Mouse (Mus musculus) B cell, adult 67 days (primary cell): ENCODE results near the gene Prss41. TPM values are rescaled to one million over a fixed set of nuclear protein-coding genes. Genes with fewer than 3 reads are reported as not detected.

Experiments
- total RNA-seq, 2 experiments: library from RNA; stranded (reverse); gene quantifications; 4 replicates each; pipeline ENCODE4 v1.2.4; 2023

The Prss41 gene
- under 1 TPM in 1 of 2 experiments, not detected in 1; 0.41 TPM for total RNA-seq

GRCm38 (mm10) chr17:23843812-23844273 is at the start of gene Prss41, which contains the start of gene Prss32:
Gene Prss41 (minus strand): TSS chr17:23844172.
Gene Prss32 (plus strand): TSS chr17:23843855.

GRCm38 (mm10) chr17:23880576-23880975 is 36.6 kb upstream of the Prss41 start, which contains the start of the genes Dcpp1 and Dcpp2:
Gene Dcpp1 (plus strand): TSS chr17:23880876.
Gene Dcpp2 (plus strand): TSS chr17:23880880.

GRCm38 (mm10) chr17:23867756-23868155 is 23.8 kb upstream of the Prss41 start, which contains the start of gene Prss21:
Gene Prss21 (plus strand): TSS chr17:23868056.

GRCm38 (mm10) chr17:23836006-23836575 is 7.9 kb downstream of the Prss41 start, which contains the start of gene Prss33:
Gene Prss33 (minus strand): TSS chr17:23836056.

GRCm38 (mm10) chr17:23829064-23829619 is 14.8 kb downstream of the Prss41 start, which contains the start of gene Elob:
Gene Elob (minus strand): TSS chr17:23829136.

GRCm38 (mm10) chr17:23790269-23791078 is 53.5 kb downstream of the Prss41 start, which contains the start of gene Srrm2:
Gene Srrm2 (plus strand): TSS chr17:23790532.

Other genes starting within 250 kb of the Prss41 start
- gene Zfp13, start 244.7 kb downstream of the Prss41 start, total RNA-seq, result not detected
- not detected for gene Zscan10, start 243.3 kb downstream of the Prss41 start, total RNA-seq
- gene Mmp25, start 198.9 kb downstream of the Prss41 start, total RNA-seq, result not detected
- under 1 TPM in 1 of 2 experiments, not detected in 1; 0.36 TPM for gene Bicdl2, start 183.7 kb downstream of the Prss41 start, total RNA-seq
- 10 to 100 TPM; 40.1 to 46.3 TPM for gene Hcfc1r1, start 170.6 kb downstream of the Prss41 start, total RNA-seq
- 10 to 100 TPM; 24.5 to 27.7 TPM for gene Thoc6, start 170.3 kb downstream of the Prss41 start, total RNA-seq
- 10 to 100 TPM; 10.2 to 15.2 TPM for gene Tnfrsf12a, start 166.7 kb downstream of the Prss41 start, total RNA-seq
- not detected for gene Cldn6, start 164.9 kb downstream of the Prss41 start, total RNA-seq
- gene Cldn9, start 160.1 kb downstream of the Prss41 start, total RNA-seq, result not detected
- gene 1520401A03Rik, start 121.4 kb downstream of the Prss41 start, total RNA-seq, result not detected
- 10 to 100 TPM; 32.9 to 38.9 TPM for gene Pkmyt1, start 117.8 kb downstream of the Prss41 start, total RNA-seq
- 1 to 10 TPM in 1 of 2 experiments, under 1 TPM in 1; 0.20 to 1.0 TPM for gene Paqr4, start 103.3 kb downstream of the Prss41 start, total RNA-seq
- gene Kremen2, start 98.3 kb downstream of the Prss41 start, total RNA-seq, result not detected
- gene Flywch1, start 72.6 kb downstream of the Prss41 start, total RNA-seq, result 10 to 100 TPM; 24.9 to 32.8 TPM
- gene Flywch2, start 58.1 kb downstream of the Prss41 start, total RNA-seq, result not detected
- 1,000 to 10,000 TPM; 1,310 to 1,340 TPM for gene Srrm2, start 53.6 kb downstream of the Prss41 start, total RNA-seq
- 100 to 1,000 TPM; 164 to 171 TPM for gene Elob, start 15.0 kb downstream of the Prss41 start, total RNA-seq
- gene Prss33, start 8.1 kb downstream of the Prss41 start, total RNA-seq, result not detected
- gene Prss32, start 317 bp downstream of the Prss41 start, total RNA-seq, result not detected
- not detected for gene Prss21, start 23.9 kb upstream of the Prss41 start, total RNA-seq
- gene Dcpp1, start 36.7 kb upstream of the Prss41 start, total RNA-seq, result not detected
- not detected for gene Dcpp2, start 36.7 kb upstream of the Prss41 start, total RNA-seq
- not detected for gene Dcpp3, start 73.3 kb upstream of the Prss41 start, total RNA-seq
- not detected for gene Sbp, start 97.5 kb upstream of the Prss41 start, total RNA-seq
- gene Sbpl, start 111.1 kb upstream of the Prss41 start, total RNA-seq, result not detected
- not detected for gene Prss30, start 136.4 kb upstream of the Prss41 start, total RNA-seq
- gene Prss22, start 153.9 kb upstream of the Prss41 start, total RNA-seq, result not detected
- gene Prss27, start 194.0 kb upstream of the Prss41 start, total RNA-seq, result not detected
- gene Kctd5, start 229.3 kb upstream of the Prss41 start, total RNA-seq, result 10 to 100 TPM; 34.4 to 38.7 TPM